18 mouse cellular contexts compared by ENCODE assay signal in the genomic region with DNA sequence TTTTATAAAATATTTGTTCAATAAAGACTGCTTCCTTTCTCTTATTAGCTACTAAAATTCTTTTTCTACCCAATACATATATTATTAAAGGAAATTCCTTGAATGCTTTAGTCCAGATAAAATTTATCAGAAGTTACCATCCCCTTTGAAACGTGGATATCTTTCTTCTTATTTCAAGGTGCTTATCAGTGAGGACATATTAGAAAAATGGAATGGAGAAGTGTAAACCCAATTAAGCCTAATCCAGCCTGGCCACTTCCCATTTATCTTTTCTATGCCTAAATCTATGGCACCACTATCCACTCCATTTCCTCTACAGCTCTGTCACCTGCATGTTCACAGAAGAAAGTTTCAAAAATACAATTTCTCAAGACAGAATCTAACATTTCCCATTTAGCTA.
"Had no signal": no experiment of that assay in that cellular context is flagged by ENCODE, and none has a peak within 500 bp of the region (broad histone marks: within the 10 kb centered on the region; RNA-seq: fewer than 3 reads in every experiment).

No protein-coding gene starts in this region.

- H3K4me1 ChIP-seq: limb, embryonic 12.5 days; limb, embryonic 15.5 days; midbrain, embryonic 13.5 days; neural tube, embryonic 13.5 days had no signal

- H3K4me3 ChIP-seq: limb, embryonic 12.5 days; limb, embryonic 15.5 days; midbrain, embryonic 13.5 days; myocyte; neural tube, embryonic 13.5 days had no signal

- H3K27me3 ChIP-seq: limb, embryonic 12.5 days; limb, embryonic 15.5 days; midbrain, embryonic 13.5 days; neural tube, embryonic 13.5 days had no signal

- H3K27ac ChIP-seq: kidney, postnatal 0 days; limb, embryonic 12.5 days; limb, embryonic 15.5 days; macrophage; midbrain, embryonic 13.5 days; neural tube, embryonic 13.5 days had no signal

- ATAC-seq: intestine, postnatal 0 days; lung, postnatal 0 days; midbrain, embryonic 13.5 days; midbrain, embryonic 16.5 days had no signal

- H3K9ac ChIP-seq: limb, embryonic 12.5 days; limb, embryonic 15.5 days; lung, embryonic 14.5 days; midbrain, embryonic 13.5 days; neural tube, embryonic 13.5 days had no signal

- DNase-seq: kidney, adult 2 months; kidney, postnatal 25 days; left cerebral cortex, postnatal 4 days; lung, embryonic 14.5 days; retina, postnatal 1 day; right cerebral cortex, postnatal 25 days; thymus, adult 18-20 months; thymus, postnatal 36 days had no signal

- H3K9me3 ChIP-seq: limb, embryonic 12.5 days; limb, embryonic 15.5 days; midbrain, embryonic 13.5 days; neural tube, embryonic 13.5 days had no signal

- H3K36me3 ChIP-seq: limb, embryonic 12.5 days; limb, embryonic 15.5 days; midbrain, embryonic 13.5 days; neural tube, embryonic 13.5 days had no signal

- H3K4me2 ChIP-seq: limb, embryonic 12.5 days; limb, embryonic 15.5 days; lung, embryonic 14.5 days; midbrain, embryonic 13.5 days; neural tube, embryonic 13.5 days had no signal
